Mouse (Mus musculus) Patski (cell line): ENCODE measurements around the gene Tubg1. TPM values are rescaled to one million over a fixed set of nuclear protein-coding genes. Genes with fewer than 3 reads are reported as not detected.
"Not testable (repeated sequence)": the region's sequence is repeated elsewhere in the genome, so short reads cannot be mapped to it uniquely, and the experiment has no call there.

ENCODE experiments used
- ATAC-seq: fragments of 100-300 bp; one replicate; pipeline ENCODE4 v1.8.0; 2021
- CTCF ChIA-PET: fragments of 350-600 bp; sonication (Branson Sonifier 250); formaldehyde crosslinking; loops from one replicate; lab custom pipeline; 2022; ENCODE audit warnings: inconsistent platforms; lab: Charles Lee
- POLR2A ChIA-PET: fragments of 350-600 bp; sonication (Branson Sonifier 250); formaldehyde crosslinking; loops from one replicate; lab custom pipeline; 2022; ENCODE audit warnings: antibody characterized with exemption, inconsistent platforms; lab: Charles Lee
- DNase-seq: peaks from one replicate; pipeline ENCODE4 v3.0.0-alpha.2; 2011; ENCODE audit warnings: low read depth, low spot score
- H3K27me3 ChIP-seq: fragments of 371-371 bp; one replicate; pipeline ENCODE4 v1.5.1; 2021
- CTCF ChIP-seq: fragments of 100-300 bp; IDR thresholded peaks from one replicate; pipeline ENCODE4 v1.5.1; 2021
- in situ Hi-C: fragments of 300-500 bp; cut with MboI; formaldehyde crosslinking; loops from 3 replicates; pipeline ENCODE4 v1.11.1; 2018; ENCODE audit warnings: low pct_unique_long_range_greater_than_20kb, mixed read lengths
- polyA plus RNA-seq: library from polyadenylated mRNA; unstranded; gene quantifications from one replicate; pipeline ENCODE4 v1.2.3, GENCODE M21; 2021

The Tubg1 gene
- polyA plus RNA-seq, 1 experiment from 2014 or later, result 70.2 TPM

DNA sequence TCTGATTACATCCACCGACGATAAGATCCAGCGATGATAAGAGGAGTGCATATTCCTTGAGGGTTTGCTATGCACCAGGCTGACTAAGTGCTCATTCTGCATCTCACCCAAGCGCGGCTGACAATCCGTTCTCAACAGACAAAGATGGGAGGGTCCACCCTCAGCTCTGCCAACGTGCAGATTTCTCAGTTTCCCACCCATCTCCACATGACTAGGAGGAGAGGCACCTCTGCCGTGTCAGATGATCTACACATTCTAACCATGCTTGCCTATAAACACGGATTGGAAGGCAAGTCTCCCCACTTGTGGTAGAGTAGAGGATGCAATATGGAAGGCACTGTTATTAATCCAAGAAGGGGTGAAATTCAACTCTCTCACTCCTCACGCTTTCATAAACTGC, 29.0 kb downstream of the Tubg1 start:
- CTCF ChIA-PET, result interaction anchor here (0.8 kb wide), 1 partner anchor 10 kb away, joined by 3 read pairs; no protein-coding TSS in a partner anchor

DNA sequence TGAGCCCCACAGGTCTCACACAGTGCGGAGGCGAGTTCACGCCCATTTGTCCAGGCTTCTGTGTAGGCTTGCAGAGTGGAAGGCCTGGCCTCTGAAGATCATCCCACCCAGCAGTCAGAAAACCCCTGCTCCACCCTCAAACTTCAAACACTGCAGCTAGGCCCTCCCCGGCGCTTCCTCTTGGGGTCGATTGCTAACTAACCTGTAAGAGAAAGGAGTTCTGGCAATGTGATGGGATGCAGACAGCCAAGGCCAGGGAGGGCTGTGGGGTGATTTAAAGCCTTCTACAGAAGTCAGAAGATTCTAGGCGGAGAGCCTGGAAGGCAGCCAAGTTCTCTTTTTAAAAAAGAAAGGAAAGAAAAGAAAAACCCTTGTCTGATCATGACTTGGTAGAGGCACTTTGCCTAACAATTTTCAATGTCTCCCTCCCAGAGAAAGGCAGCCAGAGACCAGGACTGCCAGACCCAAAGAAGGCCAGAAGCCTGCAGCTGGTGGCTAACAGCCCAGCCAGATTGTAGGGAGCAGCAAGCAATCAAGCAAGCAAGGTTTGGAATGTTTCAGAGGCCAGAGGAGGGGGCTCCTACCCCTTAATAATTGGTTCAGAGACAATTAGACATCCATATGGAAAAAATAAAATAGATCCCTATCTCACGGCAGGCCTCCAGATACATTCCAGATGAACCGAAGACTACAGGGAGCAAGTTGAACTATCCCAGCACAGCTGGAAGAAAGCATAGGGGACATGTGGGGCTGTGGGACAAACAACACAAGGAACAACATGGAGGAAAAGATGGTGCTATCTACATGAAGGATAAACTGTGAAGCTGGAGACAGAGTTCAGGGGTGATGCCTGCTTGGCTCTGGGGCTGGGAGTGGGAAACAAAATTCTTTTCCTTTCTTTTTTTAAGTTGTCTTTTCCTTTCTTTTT, 29.7 kb downstream of the Tubg1 start:
- DNase-seq (no peak), ATAC-seq (no peak)
- in situ Hi-C loops, result no loop called here
- TF ChIP-seq CTCF, result no peak
- ChIA-PET CTCF (interaction anchor here (0.8 to 1.1 kb wide), 2 partner anchors 10 to 22 kb away, joined by 3 read pairs; no protein-coding TSS in a partner anchor), POLR2A (interaction anchor here (1.3 kb wide), 1 partner anchor 22 kb away, joined by 3 read pairs; the partner anchor contains the start of genes Cntnap1 and Plekhh3)
- no peaks in the 10 kb centered on the region for H3K27me3 ChIP-seq

More for the DNA sequence above, 29.0 kb downstream of the Tubg1 start:
- DNase-seq (no peak), ATAC-seq (no peak)
- no peak for TF ChIP-seq CTCF
- in situ Hi-C loops, result no loop called here
- POLR2A ChIA-PET, result interaction anchor here (1.3 kb wide), 1 partner anchor 22 kb away, joined by 3 read pairs; the partner anchor contains the start of genes Cntnap1 and Plekhh3
- H3K27me3 ChIP-seq, result no peaks in the 10 kb centered on the region

GRCm38 (mm10) chr11:101151063-101151462, 31.3 kb downstream of the Tubg1 start:
- ATAC-seq, result no peak
- H3K27me3 ChIP-seq, result no peaks in the 10 kb centered on the region
- no peak for TF ChIP-seq CTCF
- POLR2A ChIA-PET, result no interaction called here
- in situ Hi-C loops, result no loop called here
- CTCF ChIA-PET, result no interaction called here
- no peak for DNase-seq

- POLR2A ChIA-PET, result interaction anchor here (0.7 kb wide), 1 partner anchor 147 kb away, joined by 5 read pairs; no protein-coding TSS in a partner anchor
- ATAC-seq (no peak), DNase-seq (no peak)
- H3K27me3 ChIP-seq, result no peaks in the 10 kb centered on the region
- no peak for TF ChIP-seq CTCF
- in situ Hi-C loops, result no loop called here
- CTCF ChIA-PET, result interaction anchor here (0.7 to 1.3 kb wide), 5 partner anchors 11 to 48 kb away, joined by 3 to 5 read pairs (median 3); partner anchors contain the start of gene Cntnap1
Measured at GRCm38 (mm10) chr11:101152825-101153224, 33.1 kb downstream of the Tubg1 start.

GRCm38 (mm10) chr11:101154648-101155047, 34.9 kb downstream of the Tubg1 start:
- no peak for ATAC-seq

DNA sequence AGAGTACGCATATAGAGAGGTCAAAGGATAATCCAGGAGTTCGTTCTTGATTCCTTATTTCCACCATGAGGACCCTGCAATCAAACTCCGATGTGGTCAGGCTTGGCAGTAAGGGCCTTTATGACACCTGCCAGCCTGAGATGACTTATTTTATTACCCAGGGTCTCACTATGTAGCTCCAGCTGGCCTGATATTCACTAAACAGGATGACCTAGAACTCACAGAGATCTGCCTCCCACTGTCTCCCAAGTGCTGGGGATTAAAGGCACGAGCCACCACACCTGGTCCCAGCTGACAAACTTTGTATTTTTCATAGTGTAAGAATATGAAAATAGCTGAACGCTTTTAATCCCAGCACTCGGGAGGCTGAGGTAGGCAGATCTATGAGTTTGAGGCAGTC, 35.4 kb downstream of the Tubg1 start:
- ChIA-PET CTCF (no interaction called here), POLR2A (no interaction called here)
- ATAC-seq (no peak), DNase-seq (no peak)
- no peaks in the 10 kb centered on the region for H3K27me3 ChIP-seq
- in situ Hi-C loops, result no loop called here
- no peak for TF ChIP-seq CTCF

More at GRCm38 (mm10) chr11:101154648-101155047, 34.9 kb downstream of the Tubg1 start:
- ChIA-PET CTCF (no interaction called here), POLR2A (no interaction called here)
- no peak for TF ChIP-seq CTCF
- in situ Hi-C loops, result no loop called here
- DNase-seq, result no peak
- H3K27me3 ChIP-seq, result no peaks in the 10 kb centered on the region

GRCm38 (mm10) chr11:101155728-101156371, 36.1 kb downstream of the Tubg1 start, which contains the start of gene Tubg2:
Tubg2 (plus strand) TSS chr11:101155907.
- DNase-seq (no peak), ATAC-seq (no peak)
- TF ChIP-seq CTCF, result no peak
- in situ Hi-C loops, result no loop called here
- ChIA-PET POLR2A (no interaction called here), CTCF (no interaction called here)
- H3K27me3 ChIP-seq, result no peaks in the 10 kb centered on the region

DNA sequence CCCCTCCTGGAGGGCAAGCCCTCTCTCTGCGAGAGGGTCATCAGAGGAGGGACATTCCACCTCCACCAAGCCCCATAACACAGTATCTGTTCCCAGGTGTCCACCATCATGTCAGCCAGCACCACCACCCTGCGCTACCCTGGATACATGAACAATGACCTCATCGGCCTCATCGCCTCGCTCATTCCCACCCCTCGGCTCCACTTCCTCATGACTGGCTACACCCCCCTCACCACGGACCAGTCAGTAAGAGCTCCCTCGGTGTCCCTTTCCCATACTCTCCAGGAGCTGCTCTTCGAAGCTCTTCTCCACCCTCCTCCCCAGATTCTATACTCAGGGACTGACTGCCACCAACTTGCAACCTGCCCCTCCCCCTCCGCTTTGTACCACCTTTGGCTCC, 40.4 kb downstream of the Tubg1 start:
- ATAC-seq, DNase-seq, CTCF ChIA-PET, in situ Hi-C loops, H3K27me3 ChIP-seq: not testable (repeated sequence)
- POLR2A ChIA-PET, result interaction anchor here (0.6 kb wide), 1 partner anchor 121 kb away, joined by 5 read pairs; no protein-coding TSS in a partner anchor

DNA sequence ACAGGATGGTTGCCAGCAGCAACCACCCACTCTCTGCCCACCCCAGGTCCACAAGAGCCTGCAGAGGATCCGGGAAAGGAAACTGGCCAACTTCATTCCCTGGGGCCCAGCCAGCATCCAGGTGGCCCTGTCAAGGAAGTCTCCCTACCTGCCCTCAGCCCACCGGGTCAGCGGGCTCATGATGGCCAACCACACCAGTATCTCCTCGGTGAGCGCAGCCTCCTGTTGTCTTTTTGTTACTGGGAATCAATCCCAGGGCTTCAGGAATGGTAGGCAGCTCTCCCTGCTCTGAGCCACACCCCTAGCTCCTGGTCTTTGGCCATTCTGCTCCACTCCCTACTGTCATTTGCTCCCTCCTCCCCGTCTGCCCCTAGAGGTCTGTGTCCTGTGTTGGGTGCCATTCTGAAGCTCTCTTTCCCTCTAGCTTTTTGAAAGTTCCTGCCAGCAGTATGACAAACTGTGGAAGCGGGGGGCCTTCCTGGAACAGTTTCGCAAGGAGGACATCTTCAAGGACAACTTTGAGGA, 41.3 kb downstream of the Tubg1 start:
- in situ Hi-C loops, ATAC-seq: not testable (repeated sequence)

GRCm38 (mm10) chr11:101161551-101161950, 41.8 kb downstream of the Tubg1 start:
- ChIA-PET POLR2A (no interaction called here), CTCF (interaction anchor here (1.6 kb wide), 1 partner anchor 44 kb away, joined by 3 read pairs; no protein-coding TSS in a partner anchor)
- ATAC-seq (no peak), DNase-seq (no peak)
- no peaks in the 10 kb centered on the region for H3K27me3 ChIP-seq
- TF ChIP-seq CTCF, result no peak
- in situ Hi-C loops, result no loop called here

More for the DNA sequence above, 41.3 kb downstream of the Tubg1 start:
- H3K27me3 ChIP-seq, POLR2A ChIA-PET, DNase-seq: not testable (repeated sequence)
- CTCF ChIA-PET, result interaction anchor here (1.6 kb wide), 1 partner anchor 43 kb away, joined by 3 read pairs; no protein-coding TSS in a partner anchor
